Mouse (Mus musculus): ENCODE results near the gene Fbxl7.

DNA sequence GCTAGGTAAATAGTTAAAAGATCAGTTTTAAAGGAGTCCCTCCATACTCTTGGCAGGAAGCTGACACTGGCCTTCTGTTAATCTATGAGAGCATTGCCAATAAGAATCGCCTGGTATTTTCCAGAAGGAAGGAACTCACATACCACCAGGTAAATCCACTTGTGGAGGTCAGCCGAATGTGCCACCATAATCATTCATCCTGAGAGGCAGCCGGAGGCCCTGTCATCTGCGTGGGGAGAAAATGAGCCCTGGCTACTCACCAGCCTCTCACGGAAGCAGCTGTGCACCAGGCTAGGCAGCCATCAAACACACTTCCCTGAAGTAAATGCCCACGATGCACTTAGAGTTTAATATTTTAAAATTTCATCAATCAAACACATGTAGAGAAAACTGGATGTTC is 108.2 kb downstream of the Fbxl7 start:
- TF ChIP-seq CTCF (IDR thresholded peaks at IDR 0.05; ENCODE audit: control insufficient read depth, insufficient read depth, low read length) (no peak), POLR2A (IDR thresholded peaks at IDR 0.05; ENCODE audit: borderline replicate concordance, control insufficient read depth, low read depth, low read length) (no peak)
